Mouse (Mus musculus) spleen, postnatal 4 days (tissue): ENCODE results near the gene Rpl10a.

Experiments used
- DNase-seq, 2 experiments: peaks; one replicate each; pipeline ENCODE4 v3.0.0; 2022; ENCODE audit warnings: low spot score in 2 of 2

The Rpl10a gene

DNA sequence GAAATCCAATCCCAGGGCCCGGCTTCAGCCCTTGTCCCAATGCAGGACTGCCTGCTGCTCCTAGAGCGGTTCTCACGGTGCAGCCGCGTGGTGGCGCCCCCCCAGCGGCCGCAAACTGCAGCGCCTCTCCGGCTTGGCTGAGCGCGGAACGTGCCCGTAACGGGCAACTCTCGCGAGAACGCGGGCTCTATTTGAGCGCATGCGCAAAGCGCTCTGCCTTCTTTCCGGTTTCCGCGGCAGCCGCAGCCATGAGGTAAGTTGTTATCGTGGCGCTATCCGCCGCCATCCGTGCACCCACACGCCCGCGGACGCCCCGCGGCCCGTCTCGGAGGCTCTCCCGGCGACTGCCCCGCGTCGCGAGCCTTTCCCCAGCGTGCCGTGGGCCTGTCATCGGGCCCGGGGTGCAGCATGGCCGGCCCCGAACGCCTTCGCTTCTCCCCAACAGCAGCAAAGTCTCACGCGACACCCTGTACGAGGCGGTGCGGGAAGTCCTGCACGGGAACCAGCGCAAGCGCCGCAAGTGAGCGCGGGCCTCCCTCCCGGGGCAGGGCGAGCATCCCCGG, at the start of gene Rpl10a:
Rpl10a (plus strand) TSS at position 106 of the 563 bp plus-strand sequence.
- peak; percentile 98 to 100 for DNase-seq

DNA sequence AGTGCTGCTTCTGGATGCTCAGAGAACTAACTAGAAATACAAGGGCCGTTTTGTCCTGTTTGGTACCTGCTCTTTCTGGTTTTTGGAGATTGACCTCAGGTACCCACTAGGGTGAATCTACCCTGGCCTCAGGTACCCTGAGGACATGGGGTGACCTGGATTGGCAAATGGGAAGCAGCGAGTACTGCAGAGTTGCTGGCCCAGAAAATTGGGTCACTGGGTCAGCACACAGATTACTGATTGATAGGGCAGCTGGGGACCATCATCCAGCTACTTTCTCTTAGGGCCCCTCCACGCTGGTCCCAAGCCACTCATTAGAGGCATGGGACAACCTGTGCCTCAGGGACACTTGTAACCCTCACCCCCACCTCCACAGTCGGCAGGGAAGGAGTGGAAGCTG, 49.0 kb upstream of the Rpl10a start:
- no peak for DNase-seq

GRCm38 (mm10) chr17:28279780-28280422, 48.4 kb upstream of the Rpl10a start:
- DNase-seq = no peak

DNA sequence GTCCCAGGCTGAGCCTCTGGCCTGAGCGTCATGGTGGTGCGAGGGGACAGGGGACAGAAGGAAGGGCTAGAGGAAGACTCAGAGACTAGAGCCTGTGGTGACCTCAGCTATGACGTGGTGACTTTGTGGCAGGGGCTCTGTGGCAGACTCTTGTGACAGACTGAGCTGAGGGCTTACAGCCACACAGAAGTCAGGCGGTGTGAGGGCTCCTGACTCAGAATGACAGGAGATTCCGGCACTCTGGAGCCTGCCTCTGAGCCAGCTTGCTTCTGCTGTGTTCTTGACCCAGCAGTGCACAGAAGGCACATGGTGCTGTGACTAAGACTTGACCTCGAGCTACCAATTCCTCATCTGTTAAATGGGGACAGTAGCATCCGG, 47.9 kb upstream of the Rpl10a start:
- no peak for DNase-seq

GRCm38 (mm10) chr17:28280831-28281377, 47.4 kb upstream of the Rpl10a start:
- DNase-seq = no peak

DNA sequence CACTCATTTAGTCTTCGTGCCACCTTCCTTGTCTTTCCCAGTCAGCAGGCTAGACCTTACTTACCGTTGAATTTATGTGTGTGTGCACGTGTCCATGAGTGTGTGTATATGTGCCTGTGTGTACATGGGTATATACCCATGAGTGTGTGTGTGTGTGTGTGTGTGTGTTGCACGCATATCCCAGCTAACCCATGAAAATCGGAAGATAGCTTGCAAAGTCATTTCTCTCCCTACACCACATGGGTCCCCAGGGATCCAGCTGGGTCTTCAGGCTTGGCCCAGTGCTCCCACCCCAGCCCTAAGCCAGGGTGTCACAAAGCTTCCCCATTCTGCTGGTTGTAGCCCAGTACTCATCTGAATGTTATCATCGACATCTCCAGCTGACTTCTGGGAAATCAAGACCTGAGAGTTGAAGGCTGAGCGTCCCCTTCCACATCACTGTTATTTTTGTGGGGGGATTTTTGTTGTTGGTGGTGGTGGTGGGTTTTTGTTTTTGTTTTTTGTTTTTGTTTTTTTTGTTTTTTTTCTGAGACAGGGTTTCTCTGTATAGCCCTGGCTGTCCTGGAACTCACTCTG, 46.3 kb upstream of the Rpl10a start:
- no peak for DNase-seq

GRCm38 (mm10) chr17:28283199-28283598, 45.1 kb upstream of the Rpl10a start:
- DNase-seq = no peak

- DNase-seq = no peak
These were observed 42.1 kb upstream of the Rpl10a start for GRCm38 (mm10) chr17:28286133-28286532.

- no peak for DNase-seq
These were observed 41.3 kb upstream of the Rpl10a start for GRCm38 (mm10) chr17:28286964-28287363.

- DNase-seq = no peak
These were observed 40.7 kb upstream of the Rpl10a start for GRCm38 (mm10) chr17:28287578-28287977.

GRCm38 (mm10) chr17:28287980-28288379, 40.3 kb upstream of the Rpl10a start:
- no peak for DNase-seq

DNA sequence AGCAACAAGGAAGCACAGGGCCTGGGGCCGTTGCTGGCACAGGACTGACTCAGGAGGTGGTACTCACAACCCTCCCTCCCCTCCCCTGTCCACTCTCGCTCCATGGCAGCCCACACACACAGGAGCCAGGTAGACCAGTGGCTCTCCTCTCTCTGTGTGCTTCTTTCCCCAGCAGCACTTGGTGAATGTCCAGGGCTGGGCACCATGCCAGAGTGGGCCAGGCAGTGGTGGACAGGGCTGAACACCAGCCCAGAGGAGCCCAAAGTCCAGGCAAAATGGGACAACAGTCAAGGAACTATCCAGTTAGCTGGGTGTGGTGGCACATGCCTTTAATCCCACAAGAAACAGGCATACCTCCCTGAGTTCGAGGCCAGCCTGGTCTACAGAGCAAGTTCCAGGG, 38.0 kb upstream of the Rpl10a start:
- no peak for DNase-seq

DNA sequence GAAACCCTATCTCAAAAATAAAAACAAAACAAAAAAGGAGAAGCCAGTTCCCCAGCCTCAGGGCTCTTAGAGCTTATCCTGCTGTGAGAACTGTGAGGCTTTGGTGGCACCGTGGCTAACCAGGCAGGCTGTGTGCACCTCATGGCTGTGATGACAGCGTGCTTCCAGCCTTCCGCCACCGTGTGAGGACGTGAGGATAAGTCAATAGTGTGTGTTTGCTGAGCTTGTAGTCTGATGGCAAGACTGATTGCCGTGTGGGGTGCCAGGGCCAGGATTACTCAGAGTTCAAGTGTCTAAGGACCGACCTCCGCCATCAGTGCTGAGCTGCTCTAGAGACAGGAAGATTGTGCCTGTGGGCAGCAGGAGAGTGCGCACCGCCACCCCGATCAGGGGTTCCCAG, 37.6 kb upstream of the Rpl10a start:
- DNase-seq = no peak

DNA sequence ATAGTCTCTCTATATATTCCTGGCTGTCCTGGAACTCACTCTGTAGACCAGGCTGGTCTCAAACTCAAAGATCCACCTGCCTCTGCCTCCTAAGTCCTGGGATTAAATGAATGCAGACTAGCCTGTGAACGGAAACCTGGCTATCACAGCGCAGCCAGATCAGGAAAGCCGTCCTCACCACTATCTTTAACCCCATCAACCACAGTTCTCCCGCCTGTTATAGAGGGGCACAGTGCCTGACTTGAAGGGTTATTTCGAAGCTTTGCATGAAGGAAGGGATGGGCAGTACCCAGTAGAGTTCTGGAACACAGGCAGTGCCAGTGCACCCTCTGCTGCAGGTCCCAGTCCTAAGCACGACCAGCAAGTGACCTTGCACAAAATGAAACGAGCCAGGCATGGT, 36.9 kb upstream of the Rpl10a start:
- no peak for DNase-seq

GRCm38 (mm10) chr17:28293716-28294115, 34.6 kb upstream of the Rpl10a start:
- no peak for DNase-seq

DNA sequence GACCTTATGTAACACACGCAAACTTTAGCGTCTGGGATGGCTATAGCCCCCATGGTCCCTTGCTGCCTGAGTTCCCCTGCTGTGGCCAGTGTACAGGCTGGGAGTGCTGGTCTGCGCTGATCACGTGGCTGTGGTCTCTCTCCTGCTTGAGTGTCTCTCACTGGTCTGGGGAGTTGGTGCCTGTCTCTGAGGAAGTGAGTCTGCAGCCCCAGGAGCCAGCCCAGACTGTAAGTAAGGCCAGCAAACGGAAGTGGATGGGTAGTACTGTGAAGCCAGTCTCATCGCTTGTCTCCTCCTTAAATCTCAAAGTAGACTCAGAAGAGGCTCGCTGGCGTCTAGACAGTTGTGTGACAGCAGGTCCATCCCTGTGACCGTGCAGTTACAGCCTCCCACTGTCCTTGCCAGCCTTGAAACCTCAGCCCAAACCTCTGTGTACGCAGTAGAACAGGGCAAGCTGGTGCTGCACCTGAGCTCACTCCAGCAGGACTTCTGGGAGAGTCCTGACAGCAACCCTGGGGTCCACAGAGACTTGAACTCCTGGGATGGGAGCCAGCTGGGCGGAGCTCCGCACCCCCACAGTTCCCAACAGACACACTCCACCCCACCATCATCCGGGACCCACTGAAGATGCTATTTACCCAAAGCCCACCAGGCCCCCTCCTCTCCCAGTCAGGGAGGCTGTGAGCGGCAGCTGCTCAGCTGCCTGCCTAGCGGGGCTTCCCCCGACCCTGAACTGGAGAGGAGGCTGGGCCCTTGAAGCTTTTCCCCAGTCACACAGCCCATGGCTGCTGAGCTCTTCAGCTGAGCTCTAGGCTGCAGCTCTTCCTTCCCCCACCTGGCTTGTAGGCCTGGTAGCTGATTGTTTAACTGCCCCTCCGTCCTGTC, 33.6 kb upstream of the Rpl10a start:
- DNase-seq = no peak

DNA sequence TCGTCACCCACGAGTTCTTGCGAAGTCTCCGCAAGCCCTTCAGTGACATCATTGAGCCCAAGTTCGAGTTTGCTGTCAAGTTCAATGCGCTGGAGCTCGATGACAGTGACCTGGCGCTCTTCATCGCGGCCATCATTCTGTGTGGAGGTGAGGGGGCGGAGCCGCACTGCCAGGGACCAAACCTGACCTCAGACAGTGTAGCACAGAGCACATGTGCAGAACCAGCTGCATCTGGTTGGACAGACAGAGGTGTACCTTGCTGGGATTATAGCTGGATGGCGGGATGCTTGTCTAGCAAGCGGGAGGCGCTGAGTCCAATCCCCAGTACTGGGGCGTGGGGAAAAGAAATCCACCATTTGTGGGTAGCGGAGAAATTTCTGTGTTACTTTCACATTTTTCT, 29.4 kb upstream of the Rpl10a start:
- DNase-seq = no peak

DNA sequence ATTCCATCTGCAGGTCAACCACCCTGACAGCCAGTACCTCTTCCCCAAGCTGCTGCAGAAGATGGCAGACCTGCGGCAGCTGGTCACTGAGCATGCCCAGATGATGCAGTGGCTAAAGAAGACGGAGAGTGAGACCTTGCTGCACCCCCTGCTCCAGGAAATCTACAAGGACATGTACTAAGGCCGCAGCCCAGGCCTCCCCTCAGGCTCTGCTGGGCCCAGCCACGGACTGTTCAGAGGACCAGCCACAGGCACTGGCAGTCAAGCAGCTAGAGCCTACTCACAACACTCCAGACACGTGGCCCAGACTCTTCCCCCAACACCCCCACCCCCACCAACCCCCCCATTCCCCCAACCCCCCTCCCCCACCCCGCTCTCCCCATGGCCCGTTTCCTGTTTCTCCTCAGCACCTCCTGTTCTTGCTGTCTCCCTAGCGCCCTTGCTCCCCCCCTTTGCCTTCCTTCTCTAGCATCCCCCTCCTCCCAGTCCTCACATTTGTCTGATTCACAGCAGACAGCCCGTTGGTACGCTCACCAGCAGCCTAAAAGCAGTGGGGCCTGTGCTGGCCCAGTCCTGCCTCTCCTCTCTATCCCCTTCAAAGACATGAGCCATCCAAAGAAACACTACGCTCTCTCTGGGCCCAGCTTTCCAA, 28.5 kb upstream of the Rpl10a start:
- no peak for DNase-seq

- DNase-seq = no peak
These were observed 27.9 kb upstream of the Rpl10a start for GRCm38 (mm10) chr17:28300323-28300722.

GRCm38 (mm10) chr17:28300850-28301249, 27.4 kb upstream of the Rpl10a start:
- DNase-seq = no peak

- no peak for DNase-seq
These were observed 23.1 kb upstream of the Rpl10a start for GRCm38 (mm10) chr17:28305172-28305571.
